Mouse (Mus musculus) stomach, postnatal 0 days (tissue): ENCODE results near the gene Rrp1b.

ENCODE experiments used
- CTCF ChIP-seq: IDR thresholded peaks from 2 replicates; pipeline ENCODE4 v1.5.1; 2016; ENCODE audit warnings: antibody characterized with exemption, low read depth, mild to moderate bottlenecking, moderate library complexity
- EP300 ChIP-seq: optimal IDR thresholded peaks from 2 replicates; pipeline ENCODE3; 2016; ENCODE audit warnings: antibody characterized with exemption

GRCm38 (mm10) chr17:32087069-32087468 is 51.2 kb downstream of the Rrp1b start:
- TF ChIP-seq CTCF (no peak), EP300 (no peak)
